Mouse (Mus musculus) liver, embryonic 14.5 days (tissue): ENCODE measurements around the gene Hoxb6.

Experiments
- CTCF ChIP-seq: IDR thresholded peaks from 2 replicates; pipeline ENCODE4 v1.5.1; 2016; ENCODE audit warnings: antibody characterized with exemption, low read depth, control low read depth
- EP300 ChIP-seq: IDR thresholded peaks from 2 replicates; pipeline ENCODE4 v1.6.1; 2016; ENCODE audit warnings: antibody characterized with exemption, low read depth

DNA sequence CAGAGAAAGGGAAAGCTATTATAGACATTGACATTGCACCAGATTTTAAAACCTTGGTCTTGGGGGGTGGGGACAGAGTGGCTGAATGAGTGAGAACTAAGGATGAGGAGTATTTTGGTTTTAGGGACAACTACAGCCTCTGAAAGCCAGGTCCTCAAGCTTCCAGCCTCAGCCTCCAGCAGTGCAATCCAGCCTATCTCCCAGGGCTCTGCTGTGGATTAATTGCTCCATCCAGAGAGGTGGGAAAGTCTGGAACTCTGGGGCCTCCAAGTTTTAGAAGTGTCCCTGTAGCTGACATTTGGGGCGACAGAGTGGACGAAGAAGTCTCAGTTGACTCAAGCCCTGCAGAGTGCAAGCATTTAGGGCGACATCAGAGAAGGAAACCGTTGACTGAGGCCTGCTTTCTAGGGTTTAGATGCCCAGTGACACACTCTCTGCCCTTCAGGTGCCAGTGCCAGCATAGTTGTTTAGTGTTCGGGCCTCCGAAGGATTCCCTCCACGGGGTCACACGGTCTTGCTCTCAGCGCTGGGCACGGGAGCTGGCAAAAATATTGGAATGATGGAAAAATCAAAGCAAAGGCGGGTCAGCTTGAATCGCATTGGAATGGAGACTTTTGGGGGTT, 21.6 kb downstream of the Hoxb6 start:
- TF ChIP-seq CTCF (no peak), EP300 (no peak)
